Mouse (Mus musculus) thymus, adult 2 months (tissue): ENCODE results near the gene Gstt2.

Source experiments
- CTCF ChIP-seq: fragments of 200-500 bp; IDR thresholded peaks from 2 replicates; pipeline ENCODE4 v1.5.1; 2012; ENCODE audit warnings: mild to moderate bottlenecking, control low read depth, low read length, moderate library complexity, borderline replicate concordance; ENCODE audit not compliant: control insufficient read depth, poor library complexity, insufficient read depth; ENCODE audit errors: extremely low read depth
- POLR2A ChIP-seq: fragments of 200-500 bp; IDR thresholded peaks from 2 replicates; pipeline ENCODE4 v1.6.1; 2012; ENCODE audit warnings: mild to moderate bottlenecking, low read length, control low read depth, moderate library complexity; ENCODE audit not compliant: control insufficient read depth, poor library complexity, insufficient read depth; ENCODE audit errors: extremely low read depth

- TF ChIP-seq CTCF (no peak), POLR2A (no peak)
These were observed 1.9 kb upstream of the Gstt2 start for GRCm38 (mm10) chr10:75839092-75839491.
